Mouse (Mus musculus) C3H10T1/2 (cell line): ENCODE results near the gene Snx29. TPM values are rescaled to one million over a fixed set of nuclear protein-coding genes. Genes with fewer than 3 reads are reported as not detected.

Experiments
- polyA plus RNA-seq, 2 experiments: library from polyadenylated mRNA; unstranded; fragments of >200 nt; fragmentation: generic; extraction: Trizol; gene quantifications; one replicate each; pipeline ENCODE4 v1.2.1; 2012; ENCODE audit warnings: missing spikeins in 2 of 2

Gene Snx29
- 1 to 10 TPM in 1 of 2 experiments, under 1 TPM in 1; 0.18 to 2.2 TPM for polyA plus RNA-seq

GRCm38 (mm10) chr16:11322409-11323323 lies at the start of gene Snx29:
Snx29 (plus strand) TSS chr16:11322908.

DNA sequence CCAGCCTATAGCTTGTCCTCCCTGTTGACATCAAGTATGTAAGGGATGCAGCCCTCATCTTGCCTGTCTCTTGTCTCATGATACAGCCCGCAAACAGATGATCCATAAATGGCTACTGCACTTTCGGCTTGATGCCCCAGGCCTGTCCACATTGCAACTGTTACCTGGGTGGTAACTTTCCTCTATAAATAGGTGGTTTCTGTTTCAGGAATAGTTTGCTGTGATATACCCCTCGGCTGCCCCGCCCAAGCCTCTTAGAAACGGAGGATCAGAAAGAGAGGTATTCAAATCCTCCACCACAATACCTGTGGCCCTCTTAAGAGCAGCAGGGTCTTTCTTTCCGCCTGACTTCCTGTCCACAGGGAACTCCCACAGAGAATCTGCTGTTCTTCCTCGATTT lies 9.2 kb upstream of the Snx29 start, which contains the start of gene Tnfrsf17:
Tnfrsf17 (plus strand) TSS at position 301 of the 400 bp plus-strand sequence.

Other genes with a start within 250 kb of the Snx29 start
- 10 to 100 TPM in 1 of 2 experiments, 1 to 10 TPM in 1; 5.6 to 10.8 TPM for gene Txndc11, start 188.3 kb upstream of the Snx29 start, polyA plus RNA-seq
- 10 to 100 TPM in 1 of 2 experiments, under 1 TPM in 1; 0.74 to 14.6 TPM for gene Zc3h7a, start 146.5 kb upstream of the Snx29 start, polyA plus RNA-seq
- gene Rsl1d1, start 119.6 kb upstream of the Snx29 start, polyA plus RNA-seq, result 10 to 100 TPM in 1 of 2 experiments, 1 to 10 TPM in 1; 6.5 to 24.3 TPM
- gene Gspt1, start 68.6 kb upstream of the Snx29 start, polyA plus RNA-seq, result 10 to 100 TPM; 13.6 to 37.6 TPM
- not detected for gene Tnfrsf17, start 9.1 kb upstream of the Snx29 start, polyA plus RNA-seq